Mouse (Mus musculus): Measurements from ENCODE around the gene Diablo. TPM values are rescaled to one million over a fixed set of nuclear protein-coding genes. Genes with fewer than 3 reads are reported as not detected.
A peak's percentile ranks its signal among the peaks of the same experiment; 100 is the strongest.

The Diablo gene
- 37.7 and 41.8 TPM in 2 replicates for total RNA-seq (2012; rRNA removed)
- total RNA-seq (2014; rRNA removed) = 68.0 and 75.2 TPM in 2 replicates
- 58.7 and 63.2 TPM in 2 replicates for polyA plus RNA-seq (2012; ENCODE audit: insufficient read length, low read depth)

- H3K36me3 ChIP-seq (replicated peaks in 1 of 2; ENCODE audit: control insufficient read depth in 1 of 2, insufficient read depth in 1 of 2, low read length in 1 of 2) = peaks cover 11 to 63% of the 10 kb centered on the region in 2 experiments
- dilution Hi-C loops (cut with MboI; ENCODE audit: extremely low pct_ligation_motif_present, extremely low pct_unique_long_range_greater_than_20kb, low sequenced_read_pairs) = no loop called here
Observed at GRCm38 (mm10) chr5:123523692-123524392, at the start of gene Diablo. Diablo (minus strand) TSS chr5:123524176.

DNA sequence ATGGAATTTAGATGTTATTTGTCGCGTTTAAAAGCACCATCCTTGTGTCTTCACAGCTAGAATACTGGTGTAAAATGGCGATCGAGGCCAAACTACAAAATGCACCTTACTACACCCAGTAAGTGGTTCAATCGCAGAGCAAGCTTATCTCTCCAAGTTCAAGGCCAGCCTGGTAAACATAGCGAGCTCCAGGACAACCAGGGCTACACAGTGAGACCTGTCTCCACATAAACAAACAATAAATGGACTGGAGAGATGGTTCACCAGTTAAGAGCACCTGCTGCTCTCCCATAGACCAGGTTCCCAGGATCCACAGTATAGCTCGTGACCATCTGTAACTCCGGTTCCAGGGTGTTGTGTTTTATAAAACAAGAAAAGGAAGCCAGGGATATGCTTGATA is 49.4 kb upstream of the Diablo start:
- Histone ChIP-seq H3K79me2 (replicated peaks; ENCODE audit: control insufficient read depth, extremely low read depth, insufficient read depth, poor library complexity, severe bottlenecking) (no peaks in the 10 kb centered on the region; the same call in 1 of the 2 replicates), H3K36me3 (replicated peaks in 1 of 2; ENCODE audit: control insufficient read depth in 1 of 2, insufficient read depth in 1 of 2, low read length in 1 of 2) (peaks cover 17 to 43% of the 10 kb centered on the region in 2 experiments), H3K9ac (ENCODE audit: insufficient read depth, low read depth) (no peak overlapping the region), H3K9me3 (replicated peaks; ENCODE audit: low read length) (no peaks in the 10 kb centered on the region), H3K27ac (ENCODE audit: insufficient read depth, low read depth) (no peak overlapping the region), H3K4me2 (ENCODE audit: insufficient read depth, low read depth, poor library complexity, severe bottlenecking) (peak overlapping the region; percentile 14; the same call in 1 of the 2 replicates), H3K27me3 (replicated peaks) (no peaks in the 10 kb centered on the region), H3K4me1 (ENCODE audit: control insufficient read depth in 1 of 2, insufficient read depth in 2 of 2) (peaks cover 8 to 21% of the 10 kb centered on the region in 2 experiments), H3K4me3 (replicated peaks in 1 of 3; ENCODE audit: low read depth in 2 of 3, low read length in 2 of 3, poor library complexity in 1 of 3) (peak overlapping the region in 2 of 3 experiments; percentile 5 to 68)
- in situ Hi-C loops (cut with MboI; ENCODE audit: low pct_ligation_motif_present, low pct_unique_long_range_greater_than_20kb, low sequenced_read_pairs) (loop anchor here (5.0 kb wide), 1 partner anchor 56 kb away; no protein-coding TSS in a partner anchor), dilution Hi-C loops (cut with MboI; ENCODE audit: extremely low pct_ligation_motif_present, extremely low pct_unique_long_range_greater_than_20kb, low sequenced_read_pairs) (no loop called here)
- no peak for TF ChIP-seq TBP (conservative IDR thresholded peaks at IDR 0.05; ENCODE audit: low read depth, low read length)
- no peak for TF ChIP-seq NRF1 (IDR thresholded peaks at IDR 0.05; ENCODE audit: low read depth, low read length)
- TF ChIP-seq MXI1 (IDR thresholded peaks at IDR 0.05; ENCODE audit: low read depth, low read length) = no peak
- TF ChIP-seq MEF2A (IDR thresholded peaks at IDR 0.05; ENCODE audit: borderline replicate concordance, low read depth, low read length) = no peak
- no peak for TF ChIP-seq USF1 (IDR thresholded peaks at IDR 0.05; ENCODE audit: low read depth, low read length)
- TF ChIP-seq UBTF (IDR thresholded peaks at IDR 0.05; ENCODE audit: low read depth, low read length) = no peak
- TF ChIP-seq ZKSCAN1 (IDR thresholded peaks at IDR 0.05; ENCODE audit: borderline replicate concordance, low read depth, low read length) = no peak
- no peak for TF ChIP-seq JUN (IDR thresholded peaks at IDR 0.05; ENCODE audit: insufficient read depth, low read depth, low read length)
- TF ChIP-seq MYC (IDR thresholded peaks at IDR 0.05; ENCODE audit: low read depth, low read length) = no peak
- DNase-seq (ENCODE audit: extremely low read depth) = no peak

More at GRCm38 (mm10) chr5:123523692-123524392, at the start of gene Diablo:
- peak within 1 kb of the TSS; percentile 85 for H3K9ac ChIP-seq (ENCODE audit: insufficient read depth, low read depth)
- in situ Hi-C loops (cut with MboI; ENCODE audit: low pct_ligation_motif_present, low pct_unique_long_range_greater_than_20kb, low sequenced_read_pairs) = no loop called here
- peak within 1 kb of the TSS; percentile 77 to 95 (median 95) for H3K4me3 ChIP-seq (replicated peaks in 1 of 3; ENCODE audit: low read depth in 2 of 3, low read length in 2 of 3, poor library complexity in 1 of 3)
- H3K27me3 ChIP-seq (replicated peaks) = no peaks in the 10 kb centered on the region
- peak; percentile 78 for TF ChIP-seq HCFC1 (IDR thresholded peaks at IDR 0.05; ENCODE audit: low read depth, low read length)
- peak; percentile 45 for TF ChIP-seq MAX (IDR thresholded peaks at IDR 0.05; ENCODE audit: low read length)
- TF ChIP-seq JUN (IDR thresholded peaks at IDR 0.05; ENCODE audit: insufficient read depth, low read depth, low read length) = no peak
- TF ChIP-seq POLR2AphosphoS2 (IDR thresholded peaks at IDR 0.05; ENCODE audit: low read depth, low read length) = peak; percentile 81; the same call in 1 of the 2 replicates
- peak; percentile 95 for TF ChIP-seq SIN3A (IDR thresholded peaks at IDR 0.05; ENCODE audit: low read length)
- peak; percentile 68 for TF ChIP-seq NRF1 (IDR thresholded peaks at IDR 0.05; ENCODE audit: low read depth, low read length)
- peak; percentile 85 for TF ChIP-seq ELF1 (IDR thresholded peaks at IDR 0.05; ENCODE audit: low read depth, low read length)
- TF ChIP-seq ZMIZ1 (IDR thresholded peaks at IDR 0.05; ENCODE audit: low read depth, low read length) = peak; percentile 93
- TF ChIP-seq NELFE (IDR thresholded peaks at IDR 0.05; ENCODE audit: low read depth, low read length) = peak; percentile 96
- no peak for TF ChIP-seq GABPA (IDR thresholded peaks at IDR 0.05; ENCODE audit: insufficient replicate concordance, low read depth, low read length)
- 0 out of 2 replicates have a peak, but pooled peaks have one; percentile 17 for TF ChIP-seq IRF4 (IDR thresholded peaks at IDR 0.05; ENCODE audit: low read depth, low read length)
- TF ChIP-seq MXI1 (IDR thresholded peaks at IDR 0.05; ENCODE audit: low read depth, low read length) = peak; percentile 95; the same call in 1 of the 2 replicates
- no peak for TF ChIP-seq USF1 (IDR thresholded peaks at IDR 0.05; ENCODE audit: low read depth, low read length)
- peak; percentile 60; the same call in 1 of the 2 replicates for TF ChIP-seq TCF12 (IDR thresholded peaks at IDR 0.05; ENCODE audit: low read depth, low read length)
- TF ChIP-seq MAFK (IDR thresholded peaks at IDR 0.05; ENCODE audit: insufficient replicate concordance, low read length) = no peak
- TF ChIP-seq MEF2A (IDR thresholded peaks at IDR 0.05; ENCODE audit: borderline replicate concordance, low read depth, low read length) = peak; percentile 8; the same call in 1 of the 2 replicates
- peak; percentile 52 for TF ChIP-seq BHLHE40 (IDR thresholded peaks at IDR 0.05; ENCODE audit: low read depth, low read length)
- TF ChIP-seq POLR2A (IDR thresholded peaks at IDR 0.05; ENCODE audit: low read depth, low read length) = peak; percentile 97
- no peak for TF ChIP-seq ZNF384 (IDR thresholded peaks at IDR 0.05; ENCODE audit: low read depth, low read length)
- DNase-seq (ENCODE audit: extremely low read depth) = peak; percentile 99
- H3K9me3 ChIP-seq (replicated peaks; ENCODE audit: low read length) = no peaks in the 10 kb centered on the region
- H3K27ac ChIP-seq (ENCODE audit: insufficient read depth, low read depth) = peak within 1 kb of the TSS; percentile 30; the same call in 1 of the 2 replicates
- H3K4me2 ChIP-seq (ENCODE audit: insufficient read depth, low read depth, poor library complexity, severe bottlenecking) = peak within 1 kb of the TSS; percentile 75
- peaks cover 3 to 21% of the 10 kb centered on the region in 2 experiments for H3K4me1 ChIP-seq (ENCODE audit: control insufficient read depth in 1 of 2, insufficient read depth in 2 of 2)
- no peaks in the 10 kb centered on the region; the same call in none of the 2 replicates for H3K79me2 ChIP-seq (replicated peaks; ENCODE audit: control insufficient read depth, extremely low read depth, insufficient read depth, poor library complexity, severe bottlenecking)
